Mouse (Mus musculus) midbrain, embryonic 15.5 days (tissue): ENCODE results near the gene Ifna14. TPM values are rescaled to one million over a fixed set of nuclear protein-coding genes. Genes with fewer than 3 reads are reported as not detected.

ENCODE experiments used
- ATAC-seq: fragments of 200-750 bp; cut with Nextera tagmentation; replicated peaks from 2 replicates; pipeline ENCODE4 v1.8.0; 2017; ENCODE audit warnings: moderate TSS enrichment
- H3K27ac ChIP-seq: fragments of 300-500 bp; sonication (generic); 2 replicates; pipeline ENCODE4 v1.5.1; 2015; ENCODE audit warnings: mild to moderate bottlenecking, inconsistent platforms
- H3K27me3 ChIP-seq: fragments of 300-500 bp; sonication (generic); replicated peaks from 2 replicates; pipeline ENCODE4 v1.6.1; 2015; ENCODE audit warnings: inconsistent platforms
- H3K36me3 ChIP-seq: fragments of 300-500 bp; sonication (generic); replicated peaks from 2 replicates; pipeline ENCODE4 v1.6.1; 2015; ENCODE audit warnings: inconsistent platforms
- H3K4me1 ChIP-seq: fragments of 300-500 bp; sonication (generic); 2 replicates; pipeline ENCODE4 v1.6.1; 2015; ENCODE audit warnings: inconsistent platforms
- H3K4me2 ChIP-seq: fragments of 300-500 bp; sonication (generic); 2 replicates; pipeline ENCODE4 v1.6.1; 2015; ENCODE audit warnings: inconsistent platforms, mild to moderate bottlenecking, moderate library complexity
- H3K4me3 ChIP-seq: fragments of 300-500 bp; sonication (generic); 2 replicates; pipeline ENCODE4 v1.5.1; 2015; ENCODE audit warnings: mild to moderate bottlenecking, inconsistent platforms
- H3K9ac ChIP-seq: fragments of 300-500 bp; sonication (generic); 2 replicates; pipeline ENCODE4 v1.6.1; 2015; ENCODE audit warnings: mild to moderate bottlenecking, inconsistent platforms
- H3K9me3 ChIP-seq: fragments of 300-500 bp; sonication (generic); 2 replicates; pipeline ENCODE4 v1.6.1; 2016; ENCODE audit warnings: inconsistent platforms
- WGBS: fragments of 180-500 bp; shearing (Covaris S2); methylation state at CpG from one replicate; pipeline ENCODE4 v1.1.7; 2015; ENCODE audit warnings: mixed read lengths; 5-methylcytosine and 5-hydroxymethylcytosine counted together
- polyA plus RNA-seq: library from polyadenylated mRNA; unstranded; fragments of >200 nt; fragmentation: Nextera tagmentation; extraction: Ambion mirVana; gene quantifications from 2 replicates; pipeline ENCODE4 v1.2.1, GENCODE M21; 2015

The Ifna14 gene
- polyA plus RNA-seq, 1 experiment from 2014 or later = not detected

DNA sequence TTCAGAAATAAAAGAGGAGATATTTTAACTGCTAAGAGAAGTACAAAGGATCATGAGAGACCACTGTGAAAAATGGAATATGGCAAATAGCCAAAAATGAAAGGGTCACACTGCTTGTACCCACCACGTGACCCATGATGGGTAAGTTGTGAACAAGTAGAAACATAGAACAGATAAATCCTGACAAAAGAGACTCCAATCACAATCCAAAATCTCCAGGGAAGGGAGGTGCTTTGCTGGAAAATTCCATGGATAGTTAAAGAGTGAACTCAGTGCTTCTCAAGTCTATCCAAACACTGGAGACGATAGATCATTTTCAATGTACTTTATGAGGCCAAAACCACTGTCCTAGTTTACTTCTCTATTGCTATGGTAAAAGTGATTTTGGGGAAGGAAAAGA, 40.7 kb downstream of the Ifna14 start:
- Histone ChIP-seq H3K27me3 (no peaks in the 10 kb centered on the region), H3K9me3 (no peaks in the 10 kb centered on the region), H3K36me3 (no peaks in the 10 kb centered on the region), H3K4me3 (no peak overlapping the region), H3K9ac (no peak overlapping the region), H3K4me2 (no peak overlapping the region), H3K27ac (no peak overlapping the region), H3K4me1 (no peaks in the 10 kb centered on the region)
- WGBS = 92% methylated on average over 2 of the region's 2 CpGs
- ATAC-seq = no peak

- Histone ChIP-seq H3K4me1 (no peaks in the 10 kb centered on the region), H3K4me2 (no peak overlapping the region), H3K36me3 (no peaks in the 10 kb centered on the region), H3K9me3 (no peaks in the 10 kb centered on the region), H3K27ac (no peak overlapping the region), H3K27me3 (no peaks in the 10 kb centered on the region), H3K4me3 (no peak overlapping the region), H3K9ac (no peak overlapping the region)
- WGBS = 77% methylated on average over 4 of the region's 4 CpGs
- no peak for ATAC-seq
Measured at GRCm38 (mm10) chr4:88530271-88530670, 41.3 kb downstream of the Ifna14 start.

DNA sequence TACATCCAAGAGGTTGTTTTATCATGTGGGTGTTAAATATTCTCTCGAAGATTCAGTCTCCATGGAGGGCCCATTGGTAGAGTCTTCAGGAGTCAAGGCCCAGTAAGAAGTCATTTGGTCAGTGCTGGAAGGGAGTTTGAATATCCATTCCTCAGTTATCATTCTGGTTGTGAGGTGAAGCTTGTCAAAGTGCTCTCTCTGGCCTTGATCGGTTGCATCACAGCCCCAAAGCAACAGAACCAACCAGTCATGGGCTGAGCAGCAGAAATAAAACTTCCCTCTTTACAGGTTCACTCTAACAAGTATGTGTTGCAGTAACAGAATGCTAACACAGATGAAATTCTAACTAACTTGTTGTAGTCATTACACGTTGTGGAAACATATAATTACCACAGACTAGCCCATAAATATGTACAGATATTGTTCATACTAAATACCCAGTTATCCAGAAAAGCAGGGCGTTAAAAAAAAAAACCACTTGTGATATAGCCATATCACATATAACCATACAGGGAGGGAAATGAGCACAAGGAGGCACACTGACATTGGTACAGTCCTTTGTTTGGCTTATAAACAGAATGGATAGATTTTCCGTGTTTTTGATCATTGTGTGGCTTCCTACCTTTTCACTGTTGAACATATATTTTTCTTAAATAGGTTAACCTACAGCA, 45.1 kb downstream of the Ifna14 start:
- no peak overlapping the region for H3K4me3 ChIP-seq

DNA sequence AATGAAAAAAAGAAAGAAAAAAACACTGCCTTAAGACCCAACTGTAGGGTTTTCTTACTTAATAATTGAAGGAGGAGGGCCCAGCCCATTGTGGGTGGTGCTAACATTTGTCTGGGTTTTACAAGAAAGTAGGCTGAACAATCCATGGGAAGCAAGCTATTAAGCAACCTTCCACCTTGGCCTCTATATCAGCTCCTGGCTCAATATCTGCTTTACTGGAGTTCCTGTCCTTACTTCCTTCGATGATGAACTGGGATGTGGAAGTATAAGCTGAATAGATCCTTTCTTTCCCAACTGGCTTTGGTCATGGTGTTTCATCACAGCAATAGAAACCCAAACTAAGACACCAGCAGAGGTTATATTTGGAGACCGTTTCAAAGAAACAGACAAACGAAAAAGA, 46.2 kb downstream of the Ifna14 start:
- no peak overlapping the region for H3K4me2 ChIP-seq
- no peak overlapping the region for H3K27ac ChIP-seq
- ATAC-seq = no peak
- H3K27me3 ChIP-seq = no peaks in the 10 kb centered on the region
- H3K4me3 ChIP-seq = no peak overlapping the region
- H3K4me1 ChIP-seq = no peaks in the 10 kb centered on the region
- WGBS = 85% methylated on average over 3 of the region's 3 CpGs
- H3K9ac ChIP-seq = no peak overlapping the region
- no peaks in the 10 kb centered on the region for H3K9me3 ChIP-seq
- H3K36me3 ChIP-seq = no peaks in the 10 kb centered on the region

More for the DNA sequence above, 45.1 kb downstream of the Ifna14 start:
- 83% methylated on average over 5 of the region's 5 CpGs for WGBS
- Histone ChIP-seq H3K9ac (no peak overlapping the region), H3K27me3 (no peaks in the 10 kb centered on the region), H3K27ac (no peak overlapping the region), H3K9me3 (no peaks in the 10 kb centered on the region), H3K4me2 (no peak overlapping the region), H3K4me1 (no peaks in the 10 kb centered on the region), H3K36me3 (no peaks in the 10 kb centered on the region)
- ATAC-seq = no peak

- Histone ChIP-seq H3K36me3 (no peaks in the 10 kb centered on the region), H3K4me1 (no peaks in the 10 kb centered on the region), H3K27me3 (no peaks in the 10 kb centered on the region), H3K4me2 (no peak overlapping the region), H3K9me3 (no peaks in the 10 kb centered on the region), H3K4me3 (no peak overlapping the region), H3K27ac (no peak overlapping the region), H3K9ac (no peak overlapping the region)
- ATAC-seq = no peak
Measured at GRCm38 (mm10) chr4:88523241-88523640, 48.4 kb downstream of the Ifna14 start.

- no peak within 1 kb of the TSS for H3K4me3 ChIP-seq
- H3K36me3 ChIP-seq = no peaks in the 10 kb centered on the region
- no peaks in the 10 kb centered on the region for H3K4me1 ChIP-seq
- no peak within 1 kb of the TSS for H3K27ac ChIP-seq
- H3K9me3 ChIP-seq = no peaks in the 10 kb centered on the region
- no peaks in the 10 kb centered on the region for H3K27me3 ChIP-seq
- H3K4me2 ChIP-seq = no peak within 1 kb of the TSS
- WGBS = 89% methylated on average over 4 of the region's 4 CpGs
- no peak for ATAC-seq
- H3K9ac ChIP-seq = no peak within 1 kb of the TSS
Measured at GRCm38 (mm10) chr4:88522674-88523073, 48.9 kb downstream of the Ifna14 start, which contains the start of gene Ifnb1. Gene Ifnb1 (minus strand): TSS chr4:88522774.

Other genes starting within 250 kb of the Ifna14 start
- 3.9 TPM in 2 replicates for gene Hacd4, start 132.9 kb downstream of the Ifna14 start, polyA plus RNA-seq
- gene Ifnb1, start 49.0 kb downstream of the Ifna14 start, polyA plus RNA-seq = not detected in 2 replicates
- gene Ifna15, start 13.6 kb downstream of the Ifna14 start, polyA plus RNA-seq = not detected in 2 replicates
- not detected in 2 replicates for gene Ifna9, start 20.6 kb upstream of the Ifna14 start, polyA plus RNA-seq
- not detected in 2 replicates for gene Ifna12, start 31.6 kb upstream of the Ifna14 start, polyA plus RNA-seq
- not detected in 2 replicates for gene C87499, start 62.6 kb upstream of the Ifna14 start, polyA plus RNA-seq
- not detected in 2 replicates for gene Ifna13, start 72.7 kb upstream of the Ifna14 start, polyA plus RNA-seq
- gene Ifna16, start 105.1 kb upstream of the Ifna14 start, polyA plus RNA-seq = not detected in 2 replicates
- not detected in 2 replicates for gene Ifna2, start 112.1 kb upstream of the Ifna14 start, polyA plus RNA-seq
- not detected in 2 replicates for gene Ifnab, start 119.6 kb upstream of the Ifna14 start, polyA plus RNA-seq
- gene Gm26566, start 150.0 kb upstream of the Ifna14 start, polyA plus RNA-seq = 1.2 and 1.6 TPM in 2 replicates
- 112 and 117 TPM in 2 replicates for gene Klhl9, start 150.7 kb upstream of the Ifna14 start, polyA plus RNA-seq
- gene Gm13271, start 183.1 kb upstream of the Ifna14 start, polyA plus RNA-seq = not detected in 2 replicates
- not detected in 2 replicates for gene Gm13283, start 188.3 kb upstream of the Ifna14 start, polyA plus RNA-seq
- gene Gm13290, start 202.0 kb upstream of the Ifna14 start, polyA plus RNA-seq = not detected in 2 replicates
- gene Gm13289, start 205.1 kb upstream of the Ifna14 start, polyA plus RNA-seq = not detected in 2 replicates
- not detected in 2 replicates for gene Gm13272, start 208.1 kb upstream of the Ifna14 start, polyA plus RNA-seq
- 0.14 and 0.17 TPM in 2 replicates for gene Ifnz, start 210.3 kb upstream of the Ifna14 start, polyA plus RNA-seq
- not detected in 2 replicates for gene Gm13276, start 213.9 kb upstream of the Ifna14 start, polyA plus RNA-seq
- not detected in 2 replicates for gene Gm13277, start 216.8 kb upstream of the Ifna14 start, polyA plus RNA-seq
- gene Gm13278, start 219.8 kb upstream of the Ifna14 start, polyA plus RNA-seq = not detected in 2 replicates
- gene Gm13275, start 222.7 kb upstream of the Ifna14 start, polyA plus RNA-seq = not detected in 2 replicates
- gene Gm13279, start 225.6 kb upstream of the Ifna14 start, polyA plus RNA-seq = not detected in 2 replicates
- not detected in 2 replicates for gene Gm13285, start 227.9 kb upstream of the Ifna14 start, polyA plus RNA-seq
- gene Gm13287, start 231.5 kb upstream of the Ifna14 start, polyA plus RNA-seq = not detected in 2 replicates
- gene Gm13288, start 233.7 kb upstream of the Ifna14 start, polyA plus RNA-seq = not detected in 2 replicates
- gene Ifna7, start 244.4 kb upstream of the Ifna14 start, polyA plus RNA-seq = not detected in 2 replicates
- not detected in 2 replicates for gene Ifna11, start 248.2 kb upstream of the Ifna14 start, polyA plus RNA-seq